Mouse (Mus musculus) gastrocnemius, postnatal 10 days (tissue): Measurements from ENCODE around the gene Hes1. TPM values are rescaled to one million over a fixed set of nuclear protein-coding genes. Genes with fewer than 3 reads are reported as not detected.

Experiments
- DNase-seq: peaks from one replicate; pipeline ENCODE4 v3.0.0; 2021; ENCODE audit warnings: mixed read lengths
- long read RNA-seq, 2 experiments: library from polyadenylated mRNA; stranded (forward); transcript quantifications; one replicate each; pipeline ENCODE4 v2.0.0; 2021
- total RNA-seq, 2 experiments: library from RNA; stranded (reverse); gene quantifications; 2 replicates each; pipeline ENCODE4 v1.2.3; 2021

The Hes1 gene
- 10 to 100 TPM; 19.1 to 24.6 TPM for total RNA-seq
- long read RNA-seq, experiment 1, transcript Hes1-201 (4 exons, 1,468 nt), result major isoform, 21 of 34 reads
- long read RNA-seq, experiment 1, partial matches to known transcripts, result 2 of 34 reads
- long read RNA-seq, experiment 1, other reads (novel, unspliced or antisense), result 9 of 34 reads
- long read RNA-seq, experiment 2, transcript Hes1-201 (4 exons, 1,468 nt), result major isoform, 28 of 32 reads
- long read RNA-seq, experiment 2, partial matches to known transcripts, result 2 of 32 reads
- long read RNA-seq, experiment 2, other reads (novel, unspliced or antisense), result 0 of 32 reads

GRCm38 (mm10) chr16:30063984-30064453 is at the start of gene Hes1:
Gene Hes1, plus strand, starts transcription at chr16:30064384.
- peak; percentile 92 for DNase-seq

- DNase-seq, result no peak
These were observed 48.1 kb upstream of the Hes1 start for GRCm38 (mm10) chr16:30016064-30016463.

GRCm38 (mm10) chr16:30020124-30020523 is 44.1 kb upstream of the Hes1 start:
- peak; percentile 50 for DNase-seq

GRCm38 (mm10) chr16:30022352-30022751 is 41.8 kb upstream of the Hes1 start:
- no peak for DNase-seq

GRCm38 (mm10) chr16:30022890-30023797 is 41.0 kb upstream of the Hes1 start:
- no peak for DNase-seq

- DNase-seq, result no peak
These were observed 39.4 kb upstream of the Hes1 start for GRCm38 (mm10) chr16:30024681-30025262.

GRCm38 (mm10) chr16:30028184-30028583 is 36.0 kb upstream of the Hes1 start:
- DNase-seq, result no peak

- no peak for DNase-seq
These were observed 34.8 kb upstream of the Hes1 start for GRCm38 (mm10) chr16:30029264-30030003.

- no peak for DNase-seq
These were observed 31.8 kb upstream of the Hes1 start for GRCm38 (mm10) chr16:30032326-30032904.

GRCm38 (mm10) chr16:30033390-30033789 is 30.8 kb upstream of the Hes1 start:
- DNase-seq, result no peak

- DNase-seq, result no peak
These were observed 30.2 kb upstream of the Hes1 start for GRCm38 (mm10) chr16:30034001-30034400.

GRCm38 (mm10) chr16:30034521-30034920 is 29.7 kb upstream of the Hes1 start:
- peak; percentile 34 for DNase-seq

- no peak for DNase-seq
These were observed 29.2 kb upstream of the Hes1 start for GRCm38 (mm10) chr16:30034979-30035440.

GRCm38 (mm10) chr16:30036104-30036503 is 28.1 kb upstream of the Hes1 start:
- no peak for DNase-seq

- DNase-seq, result no peak
These were observed 25.3 kb upstream of the Hes1 start for GRCm38 (mm10) chr16:30038663-30039593.

GRCm38 (mm10) chr16:30039841-30040240 is 24.3 kb upstream of the Hes1 start:
- DNase-seq, result no peak

- no peak for DNase-seq
These were observed 21.3 kb upstream of the Hes1 start for GRCm38 (mm10) chr16:30042859-30043258.

GRCm38 (mm10) chr16:30045615-30046014 is 18.6 kb upstream of the Hes1 start:
- no peak for DNase-seq

GRCm38 (mm10) chr16:30047010-30047409 is 17.2 kb upstream of the Hes1 start:
- no peak for DNase-seq

- no peak for DNase-seq
These were observed 16.8 kb upstream of the Hes1 start for GRCm38 (mm10) chr16:30047421-30047831.
